Mouse (Mus musculus): ENCODE data around the gene Pld3.

Gene Pld3

GRCm38 (mm10) chr7:27569580-27570224, 16.7 kb upstream of the Pld3 start:
- no peak for DNase-seq (ENCODE audit: low read depth, low spot score)

GRCm38 (mm10) chr7:27560978-27561377, 8.0 kb upstream of the Pld3 start:
- DNase-seq (ENCODE audit: low read depth, low spot score), result no peak

GRCm38 (mm10) chr7:27560291-27560887, 7.4 kb upstream of the Pld3 start:
- no peak for DNase-seq (ENCODE audit: low read depth, low spot score)

GRCm38 (mm10) chr7:27552070-27552469, 948 bp downstream of the Pld3 start:
- no peak for DNase-seq (ENCODE audit: low read depth, low spot score)

GRCm38 (mm10) chr7:27549597-27549996, 3.4 kb downstream of the Pld3 start:
- DNase-seq (ENCODE audit: low read depth, low spot score), result peak; percentile 61

- no peak for DNase-seq (ENCODE audit: low read depth, low spot score)
These were observed 8.2 kb downstream of the Pld3 start for GRCm38 (mm10) chr7:27544675-27545370.

GRCm38 (mm10) chr7:27543851-27544250, 9.2 kb downstream of the Pld3 start:
- no peak for DNase-seq (ENCODE audit: low read depth, low spot score)

GRCm38 (mm10) chr7:27543065-27543464, 10.0 kb downstream of the Pld3 start:
- DNase-seq (ENCODE audit: low read depth, low spot score), result no peak

GRCm38 (mm10) chr7:27542392-27543033, 10.5 kb downstream of the Pld3 start:
- DNase-seq (ENCODE audit: low read depth, low spot score), result peak; percentile 50

- DNase-seq (ENCODE audit: low read depth, low spot score), result no peak
These were observed 11.1 kb downstream of the Pld3 start for GRCm38 (mm10) chr7:27541922-27542321.

- DNase-seq (ENCODE audit: low read depth, low spot score), result no peak
These were observed 11.6 kb downstream of the Pld3 start for GRCm38 (mm10) chr7:27541431-27541830.

GRCm38 (mm10) chr7:27540935-27541334, 12.1 kb downstream of the Pld3 start:
- DNase-seq (ENCODE audit: low read depth, low spot score), result no peak

- no peak for DNase-seq (ENCODE audit: low read depth, low spot score)
These were observed 12.5 kb downstream of the Pld3 start for GRCm38 (mm10) chr7:27540521-27540920.

GRCm38 (mm10) chr7:27538797-27539196, 14.2 kb downstream of the Pld3 start:
- DNase-seq (ENCODE audit: low read depth, low spot score), result no peak

GRCm38 (mm10) chr7:27537998-27538397, 15.0 kb downstream of the Pld3 start:
- no peak for DNase-seq (ENCODE audit: low read depth, low spot score)

GRCm38 (mm10) chr7:27536618-27537017, 16.4 kb downstream of the Pld3 start:
- no peak for DNase-seq (ENCODE audit: low read depth, low spot score)

- DNase-seq (ENCODE audit: low read depth, low spot score), result no peak
These were observed 17.6 kb downstream of the Pld3 start for GRCm38 (mm10) chr7:27535386-27535785.

- no peak for DNase-seq (ENCODE audit: low read depth, low spot score)
These were observed 20.5 kb downstream of the Pld3 start for GRCm38 (mm10) chr7:27532480-27533050.

- DNase-seq (ENCODE audit: low read depth, low spot score), result no peak
These were observed 21.3 kb downstream of the Pld3 start for GRCm38 (mm10) chr7:27531707-27532106.

GRCm38 (mm10) chr7:27530937-27531336, 22.1 kb downstream of the Pld3 start:
- DNase-seq (ENCODE audit: low read depth, low spot score), result no peak

- no peak for DNase-seq (ENCODE audit: low read depth, low spot score)
These were observed 23.9 kb downstream of the Pld3 start for GRCm38 (mm10) chr7:27529070-27529469.
